Mouse (Mus musculus) hindbrain, embryonic 15.5 days (tissue): ENCODE measurements at regions not wholly inside any gene's neighbourhood (a gene's known extent, or its start where the extent isn't known, plus 50 kb on each side); places are given as distances from the start of the nearest gene placed in this dataset.
"Not testable (repeated sequence)": the region's sequence is repeated elsewhere in the genome, so short reads cannot be mapped to it uniquely, and the experiment has no call there.

Source experiments
- ATAC-seq: fragments of 200-750 bp; cut with Nextera tagmentation; 2 replicates; pipeline ENCODE4 v1.8.0; 2017; ENCODE audit warnings: low read depth, moderate number of reproducible peaks, moderate TSS enrichment; ENCODE audit not compliant: low FRiP score
- H3K27ac ChIP-seq: fragments of 300-500 bp; sonication (generic); replicated peaks from 2 replicates; pipeline ENCODE4 v1.5.1; 2015; ENCODE audit warnings: mild to moderate bottlenecking, inconsistent platforms
- H3K27me3 ChIP-seq: fragments of 300-500 bp; sonication (generic); 2 replicates; pipeline ENCODE4 v1.6.1; 2015; ENCODE audit warnings: control low read depth, inconsistent platforms
- H3K36me3 ChIP-seq: fragments of 300-500 bp; sonication (generic); 2 replicates; pipeline ENCODE4 v1.6.1; 2015; ENCODE audit warnings: control low read depth, inconsistent platforms
- H3K4me1 ChIP-seq: fragments of 300-500 bp; sonication (generic); replicated peaks from 2 replicates; pipeline ENCODE4 v1.6.1; 2015; ENCODE audit warnings: control low read depth, inconsistent platforms
- H3K4me2 ChIP-seq: fragments of 300-500 bp; sonication (generic); 2 replicates; pipeline ENCODE4 v1.6.1; 2015; ENCODE audit warnings: moderate library complexity, mild to moderate bottlenecking, inconsistent platforms
- H3K4me3 ChIP-seq: fragments of 300-500 bp; sonication (generic); 2 replicates; pipeline ENCODE4 v1.5.1; 2015; ENCODE audit warnings: mild to moderate bottlenecking, inconsistent platforms
- H3K9ac ChIP-seq: fragments of 300-500 bp; sonication (generic); 2 replicates; pipeline ENCODE4 v1.6.1; 2015; ENCODE audit warnings: inconsistent platforms
- H3K9me3 ChIP-seq: fragments of 300-500 bp; sonication (generic); 2 replicates; pipeline ENCODE4 v1.6.1; 2016; ENCODE audit warnings: control low read depth, inconsistent platforms
- WGBS: fragments of 180-500 bp; shearing (Covaris S2); methylation state at CpG from one replicate; pipeline ENCODE4 v1.1.7; 2015; 5-methylcytosine and 5-hydroxymethylcytosine counted together

- Histone ChIP-seq H3K4me2 (no peak overlapping the region), H3K27me3 (no peaks in the 10 kb centered on the region), H3K9ac (no peak overlapping the region), H3K27ac (no peak overlapping the region), H3K9me3 (no peaks in the 10 kb centered on the region), H3K4me1 (no peaks in the 10 kb centered on the region; the same call in 1 of the 2 replicates), H3K36me3 (no peaks in the 10 kb centered on the region), H3K4me3 (no peak overlapping the region)
- 39% methylated on average over 12 of the region's 12 CpGs for WGBS
- peak; percentile 83 for ATAC-seq
Observed at GRCm38 (mm10) chr10:26139100-26140093, 60.5 kb upstream of the Tmem200a start.

- Histone ChIP-seq H3K36me3 (no peaks in the 10 kb centered on the region), H3K4me3 (no peak overlapping the region), H3K27me3 (no peaks in the 10 kb centered on the region), H3K9me3 (no peaks in the 10 kb centered on the region), H3K27ac (no peak overlapping the region), H3K9ac (no peak overlapping the region), H3K4me1 (no peaks in the 10 kb centered on the region), H3K4me2 (no peak overlapping the region)
- ATAC-seq, result no peak; the same call in 1 of the 2 replicates
- WGBS, result 80% methylated on average over 2 of the region's 2 CpGs
Observed at GRCm38 (mm10) chr10:26152586-26152985, 73.7 kb upstream of the Tmem200a start.

DNA sequence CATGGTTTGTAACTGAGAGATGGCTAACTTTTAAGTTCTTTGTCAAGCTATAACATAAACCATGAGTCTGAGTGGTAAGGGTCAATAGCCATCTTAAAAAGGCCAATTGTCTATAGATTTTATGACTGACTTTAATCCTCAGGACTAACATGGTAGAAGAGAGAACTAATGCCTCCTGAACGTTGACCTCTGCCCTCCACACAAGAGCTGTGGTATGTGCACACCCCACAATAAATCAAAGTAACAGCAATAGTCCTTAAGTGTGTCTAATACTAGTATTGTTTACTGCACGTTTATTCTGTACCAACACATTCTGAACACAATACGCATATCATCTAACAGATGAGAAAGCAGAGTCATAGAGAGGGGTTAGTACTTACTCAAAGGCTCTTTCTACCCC is 70.7 kb upstream of the Samd3 start:
- no peaks in the 10 kb centered on the region for H3K4me1 ChIP-seq
- no peak overlapping the region for H3K27ac ChIP-seq
- WGBS, result 37% methylated on average over 3 of the region's 3 CpGs
- H3K9me3 ChIP-seq, result no peaks in the 10 kb centered on the region
- no peaks in the 10 kb centered on the region for H3K36me3 ChIP-seq
- no peak overlapping the region for H3K9ac ChIP-seq
- H3K27me3 ChIP-seq, result no peaks in the 10 kb centered on the region
- no peak overlapping the region for H3K4me3 ChIP-seq
- ATAC-seq, result no peak
- H3K4me2 ChIP-seq, result no peak overlapping the region

- not testable (repeated sequence) for H3K9me3 ChIP-seq, H3K27me3 ChIP-seq, H3K4me2 ChIP-seq, H3K9ac ChIP-seq, H3K27ac ChIP-seq, H3K36me3 ChIP-seq, ATAC-seq, H3K4me1 ChIP-seq, H3K4me3 ChIP-seq
Observed at GRCm38 (mm10) chr10:26161139-26161538, 68.4 kb upstream of the Samd3 start.

GRCm38 (mm10) chr10:26164531-26164930 is 65.0 kb upstream of the Samd3 start:
- Histone ChIP-seq H3K27ac (no peak overlapping the region), H3K4me3 (no peak overlapping the region), H3K27me3 (no peaks in the 10 kb centered on the region), H3K9me3 (no peaks in the 10 kb centered on the region), H3K4me1 (no peaks in the 10 kb centered on the region), H3K9ac (no peak overlapping the region), H3K36me3 (no peaks in the 10 kb centered on the region), H3K4me2 (no peak overlapping the region)
- 78% methylated on average over 2 of the region's 2 CpGs for WGBS
- no peak for ATAC-seq

- Histone ChIP-seq H3K4me3 (no peak overlapping the region), H3K36me3 (no peaks in the 10 kb centered on the region), H3K9ac (no peak overlapping the region), H3K4me2 (no peak overlapping the region), H3K27ac (no peak overlapping the region), H3K4me1 (no peaks in the 10 kb centered on the region), H3K27me3 (no peaks in the 10 kb centered on the region), H3K9me3 (no peaks in the 10 kb centered on the region)
- ATAC-seq, result no peak
- 93% methylated on average over 1 of the region's 1 CpGs for WGBS
Observed at GRCm38 (mm10) chr10:26177591-26177990, 51.9 kb upstream of the Samd3 start.

GRCm38 (mm10) chr10:26178356-26178755 is 51.2 kb upstream of the Samd3 start:
- 67% methylated on average over 3 of the region's 3 CpGs for WGBS
- H3K4me1 ChIP-seq, result no peaks in the 10 kb centered on the region
- no peaks in the 10 kb centered on the region for H3K27me3 ChIP-seq
- no peak overlapping the region for H3K9ac ChIP-seq
- H3K9me3 ChIP-seq, result no peaks in the 10 kb centered on the region
- no peak overlapping the region for H3K4me2 ChIP-seq
- no peaks in the 10 kb centered on the region for H3K36me3 ChIP-seq
- no peak for ATAC-seq
- H3K27ac ChIP-seq, result no peak overlapping the region
- no peak overlapping the region for H3K4me3 ChIP-seq
